Mouse (Mus musculus) spleen, postnatal 10 days (tissue): ENCODE results near the gene Hmcn2.
A peak's percentile ranks its signal among the peaks of the same experiment; 100 is the strongest.

Experiments
- DNase-seq, 2 experiments: peaks; one replicate each; pipeline ENCODE4 v3.0.0; 2021 to 2022; ENCODE audit warnings: low spot score in 2 of 2

Hmcn2 gene

DNA sequence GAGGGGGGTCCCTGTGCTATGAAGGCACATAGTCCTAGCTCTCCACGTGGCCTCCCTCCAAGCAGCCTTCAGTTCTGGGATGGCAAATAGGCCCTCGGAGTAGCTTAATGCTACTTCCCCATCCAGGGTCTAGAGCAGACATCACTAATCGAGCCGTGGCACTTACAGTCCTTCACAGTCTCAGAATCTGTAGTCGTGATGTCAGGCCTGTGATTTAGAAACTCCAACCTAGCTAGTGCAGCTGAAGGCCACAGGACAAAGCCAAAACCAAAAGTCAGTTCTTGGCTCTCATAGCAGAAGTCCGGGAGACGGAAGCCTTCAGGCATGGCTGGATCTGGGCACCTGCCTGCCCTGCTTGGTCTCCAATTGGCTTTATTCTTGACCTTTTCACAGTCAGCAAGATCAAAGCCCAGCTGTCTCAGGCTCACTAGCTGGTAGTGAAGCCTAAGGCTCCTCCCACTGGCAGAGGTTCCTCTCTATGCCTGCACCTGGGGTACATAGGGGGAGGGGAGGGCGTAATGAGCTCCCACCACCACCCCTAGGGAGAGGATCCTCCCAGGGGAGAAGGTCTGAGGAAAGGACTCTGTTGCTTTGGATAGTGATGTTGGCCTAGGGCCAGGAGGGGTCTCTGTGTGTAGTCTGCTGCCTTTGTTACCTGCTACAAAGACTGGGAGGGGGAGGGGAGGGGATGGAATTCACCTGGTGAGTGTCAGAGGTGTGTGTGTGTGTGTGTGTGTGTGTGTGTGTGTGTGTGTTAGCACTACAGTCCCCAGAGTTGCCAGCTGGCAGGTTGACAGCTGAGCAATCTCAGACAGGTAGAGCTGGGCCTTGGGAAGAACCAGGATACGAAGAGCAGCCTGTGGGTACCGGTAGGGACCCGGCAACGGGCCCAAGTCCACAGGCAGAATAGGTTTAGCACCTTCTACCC is 163.3 kb downstream of the Hmcn2 start:
- DNase-seq = peak in 1 of 2 experiments; percentile 43

GRCm38 (mm10) chr2:31482914-31483575 is 168.8 kb downstream of the Hmcn2 start:
- DNase-seq = peak; percentile 63 to 84

DNA sequence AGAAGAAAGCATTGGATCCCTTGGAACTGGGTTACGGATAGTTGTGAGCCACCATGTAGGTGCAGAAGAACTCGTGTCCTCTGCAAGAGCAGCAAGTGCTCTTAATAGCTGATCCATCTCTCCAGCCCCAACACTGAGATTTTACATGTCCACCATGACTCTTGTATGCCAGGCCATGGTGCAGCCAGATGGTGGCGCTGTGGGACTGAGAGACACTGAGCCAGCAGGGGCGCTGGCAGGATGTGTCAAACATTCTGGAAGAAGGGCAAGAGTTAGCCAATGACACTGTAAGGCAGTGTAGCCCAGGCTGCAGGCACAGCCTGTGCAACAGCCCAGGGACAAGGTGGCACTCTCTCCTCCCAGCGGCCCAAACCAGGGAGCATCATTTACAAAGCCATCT is 170.0 kb downstream of the Hmcn2 start:
- peak in 1 of 2 experiments; percentile 79 for DNase-seq

DNA sequence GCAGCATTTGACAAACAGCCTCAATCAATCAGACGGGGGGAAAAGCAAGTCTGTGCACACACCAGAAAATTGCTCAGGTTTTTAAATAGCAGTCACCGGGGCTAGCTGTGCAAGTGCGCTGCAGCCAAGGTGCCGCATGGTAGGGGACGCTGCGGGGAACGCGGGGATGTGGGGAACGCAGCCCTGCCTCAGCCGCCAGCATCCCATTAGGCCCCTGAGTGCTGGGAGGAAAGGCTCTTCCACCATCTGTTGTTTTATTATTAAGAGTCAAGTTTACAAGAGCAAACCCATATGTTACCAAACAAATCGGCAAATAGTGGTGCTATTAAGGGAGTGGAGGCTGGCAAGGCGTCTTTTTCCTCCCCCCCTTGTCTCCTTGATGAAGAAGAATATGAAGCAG is 175.0 kb downstream of the Hmcn2 start:
- no peak for DNase-seq

GRCm38 (mm10) chr2:31490556-31490955 is 176.3 kb downstream of the Hmcn2 start:
- DNase-seq = no peak

DNA sequence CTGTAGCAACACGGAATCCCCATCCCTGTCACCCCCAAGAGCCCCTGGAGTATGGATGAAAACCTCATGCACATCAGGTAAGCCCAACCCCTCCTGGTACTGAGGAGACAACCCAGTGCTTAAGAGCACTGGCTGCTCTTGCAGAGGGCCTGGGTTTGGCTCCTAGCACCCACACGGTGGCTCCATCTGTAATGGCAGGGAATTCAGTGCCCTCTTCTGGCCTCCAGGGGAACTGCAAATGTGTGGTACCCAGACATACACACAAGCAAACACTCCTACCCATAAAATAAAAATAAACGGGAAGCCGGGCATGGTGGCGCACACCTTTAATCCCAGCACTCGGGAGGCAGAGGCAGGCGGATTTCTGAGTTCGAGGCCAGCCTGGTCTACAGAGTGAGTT is 178.1 kb downstream of the Hmcn2 start:
- DNase-seq = no peak

DNA sequence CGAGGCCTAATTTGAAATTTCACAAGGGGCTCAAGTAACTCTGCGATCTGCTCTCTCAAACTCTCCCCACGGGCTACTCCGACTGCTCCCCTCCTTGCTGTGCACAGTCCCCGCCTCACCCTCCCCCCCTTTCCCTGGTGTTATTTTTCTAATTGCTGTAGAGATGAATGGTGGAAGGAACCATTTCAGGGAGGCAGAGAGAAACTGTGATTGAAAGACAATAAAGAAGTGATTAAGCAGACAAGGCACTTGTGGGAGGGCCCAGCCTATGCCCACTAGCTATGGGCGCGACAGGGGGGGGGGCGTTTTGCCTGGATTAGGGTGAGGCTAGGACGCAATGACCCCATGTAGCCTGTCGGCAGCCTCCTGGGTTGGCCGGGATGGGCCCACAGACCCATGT is 179.0 kb downstream of the Hmcn2 start:
- no peak for DNase-seq

GRCm38 (mm10) chr2:31494315-31494714 is 180.1 kb downstream of the Hmcn2 start:
- no peak for DNase-seq

GRCm38 (mm10) chr2:31495046-31495476 is 180.8 kb downstream of the Hmcn2 start:
- DNase-seq = no peak

DNA sequence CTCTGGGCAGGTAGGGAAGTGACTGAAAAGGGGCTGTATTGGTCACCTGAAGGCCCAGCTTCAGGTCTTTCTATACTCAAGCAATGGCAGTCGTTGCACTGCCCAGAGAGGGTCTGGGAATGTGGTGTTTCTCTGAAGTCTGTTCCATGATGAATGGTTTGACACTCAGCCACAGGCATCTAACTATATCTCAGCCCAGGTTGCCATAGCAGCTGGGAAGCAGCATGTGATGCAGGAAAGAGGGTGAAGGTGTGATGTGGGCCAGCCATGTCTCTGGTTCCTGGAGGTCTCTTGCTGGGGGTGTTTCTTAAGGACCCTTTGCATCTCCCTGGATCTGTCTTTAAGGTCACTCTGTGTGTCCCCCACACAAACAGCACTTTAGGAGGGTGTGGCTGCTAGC is 181.9 kb downstream of the Hmcn2 start:
- no peak for DNase-seq

DNA sequence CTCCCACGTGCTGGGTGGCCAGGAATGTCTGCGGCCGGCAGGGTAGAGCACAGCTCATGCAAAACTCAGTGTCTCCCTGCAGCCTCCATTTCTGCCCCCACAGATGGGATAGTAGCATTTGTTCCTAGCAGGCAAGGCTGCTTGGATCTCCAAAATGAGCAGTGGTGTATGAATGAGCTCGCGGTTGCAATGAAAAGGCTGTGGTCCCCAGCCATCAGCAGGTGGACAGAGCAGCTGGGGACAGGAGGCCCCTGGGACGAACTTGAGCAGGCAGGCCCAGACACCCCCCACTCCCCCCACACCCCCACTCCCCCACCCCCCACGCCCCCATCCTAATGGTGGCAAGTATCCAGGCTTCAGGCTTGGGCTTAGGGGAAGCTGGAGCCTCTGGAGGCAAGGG is 182.9 kb downstream of the Hmcn2 start:
- no peak for DNase-seq

DNA sequence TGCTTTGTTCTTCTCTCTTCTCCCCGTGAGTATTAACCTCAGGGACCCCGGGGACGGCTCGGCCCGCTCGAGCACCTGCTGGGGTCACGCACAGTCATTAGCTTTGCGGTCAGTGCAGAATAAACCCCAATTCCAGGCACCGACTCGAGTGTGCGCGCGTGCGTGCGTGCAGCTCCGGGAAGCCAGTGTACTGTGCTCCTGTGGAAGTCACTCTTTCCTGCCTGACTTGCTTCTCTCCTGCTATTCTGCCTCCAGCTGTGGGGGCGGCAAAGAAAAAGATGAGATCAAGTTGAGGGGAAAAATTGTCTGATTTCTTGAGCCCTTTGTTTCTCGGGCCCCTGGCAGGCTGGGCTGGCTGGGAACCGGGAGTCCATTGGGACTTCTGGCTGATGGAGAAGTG is 183.4 kb downstream of the Hmcn2 start:
- no peak for DNase-seq

DNA sequence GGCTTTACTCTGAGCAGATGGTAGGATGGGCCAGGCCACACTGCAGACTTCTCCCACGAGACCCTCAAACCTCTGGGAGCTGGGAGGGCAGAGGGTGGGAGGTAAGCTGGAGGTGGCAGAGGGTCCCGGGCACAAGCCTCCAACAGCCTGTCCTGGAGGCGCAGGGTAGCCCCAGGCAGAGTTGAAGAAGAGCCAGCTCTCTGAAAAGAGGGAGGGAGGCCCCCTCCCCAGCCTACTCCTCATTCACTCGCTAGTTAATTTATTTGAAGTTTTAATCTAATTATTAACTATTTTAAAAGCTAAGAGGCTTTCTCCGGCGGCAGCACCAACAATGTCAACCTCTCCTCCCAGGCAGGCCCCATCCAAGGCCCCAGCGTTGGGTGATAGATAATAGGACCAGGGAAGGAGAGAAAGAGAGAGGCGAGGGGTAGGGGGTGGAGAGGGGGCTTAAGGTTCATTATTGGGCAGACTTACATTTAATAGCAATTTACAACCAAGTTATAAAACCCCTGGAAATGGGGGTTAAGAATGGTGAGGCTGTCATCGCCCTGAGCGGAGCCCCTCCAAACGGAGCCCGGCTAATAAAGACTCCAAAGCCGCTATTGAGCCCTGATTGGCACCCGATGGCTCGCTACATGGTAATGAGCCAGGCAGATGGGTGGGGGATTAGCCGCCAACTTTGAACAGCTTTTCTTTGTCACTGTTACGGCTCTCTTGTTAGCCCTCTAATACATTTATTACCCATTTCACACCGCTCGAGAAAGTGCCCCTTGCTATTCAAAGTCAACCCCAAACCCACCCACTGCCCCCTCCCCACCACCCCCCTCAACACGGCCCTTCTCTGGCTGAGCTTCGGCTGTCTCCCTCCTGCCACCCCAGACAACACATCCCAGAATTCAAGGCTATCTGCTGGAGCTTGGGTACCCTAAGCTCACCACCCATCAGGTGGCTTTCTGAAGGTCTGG is 185.4 kb downstream of the Hmcn2 start:
- no peak for DNase-seq

DNA sequence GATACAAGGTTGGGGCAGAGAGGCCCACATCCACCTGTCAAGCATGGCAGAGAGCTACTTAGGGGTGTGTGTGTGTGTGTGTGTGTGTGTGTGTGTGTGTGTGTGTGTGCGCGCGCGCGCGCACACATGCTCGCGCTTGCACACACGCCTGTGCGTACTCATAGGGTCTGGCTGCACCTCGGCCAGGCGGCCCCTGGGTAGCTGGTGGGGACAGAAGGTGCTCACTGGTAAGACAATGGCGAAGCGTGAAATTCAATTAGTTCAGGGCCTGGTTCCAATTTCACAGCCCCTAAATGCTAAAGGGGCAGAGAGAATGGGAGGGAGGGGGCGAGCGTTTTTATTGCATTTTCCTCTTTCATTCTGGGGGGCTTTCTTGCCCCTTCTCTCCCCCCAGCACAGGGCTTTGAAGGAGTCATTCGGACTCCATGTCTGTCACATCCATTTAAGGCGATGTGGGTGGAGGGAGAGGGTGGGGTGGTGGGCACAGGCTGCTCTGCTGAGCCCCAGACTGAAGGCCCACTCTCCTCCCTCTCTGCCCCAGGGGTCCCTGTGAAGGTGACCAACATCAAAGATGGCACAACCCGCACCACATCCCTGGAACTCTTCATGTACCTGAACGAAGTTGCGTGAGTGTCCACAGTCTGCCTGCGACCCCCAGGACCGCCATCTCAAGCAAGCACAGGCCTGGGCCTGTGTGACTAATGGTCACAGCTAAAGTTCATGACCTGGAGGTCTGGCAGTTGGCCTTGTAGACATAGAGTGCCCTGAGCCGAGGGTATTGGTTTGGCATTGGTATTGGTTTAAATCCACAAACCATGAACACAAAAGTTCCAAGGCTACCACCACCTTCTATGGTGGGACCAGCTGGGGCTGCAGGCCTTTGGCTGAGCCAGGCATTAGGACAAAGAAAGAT is 186.3 kb downstream of the Hmcn2 start:
- DNase-seq = no peak

- no peak for DNase-seq
Measured at GRCm38 (mm10) chr2:31501448-31502130, 187.4 kb downstream of the Hmcn2 start.

- no peak for DNase-seq
Measured at GRCm38 (mm10) chr2:31502616-31503522, 188.7 kb downstream of the Hmcn2 start.

DNA sequence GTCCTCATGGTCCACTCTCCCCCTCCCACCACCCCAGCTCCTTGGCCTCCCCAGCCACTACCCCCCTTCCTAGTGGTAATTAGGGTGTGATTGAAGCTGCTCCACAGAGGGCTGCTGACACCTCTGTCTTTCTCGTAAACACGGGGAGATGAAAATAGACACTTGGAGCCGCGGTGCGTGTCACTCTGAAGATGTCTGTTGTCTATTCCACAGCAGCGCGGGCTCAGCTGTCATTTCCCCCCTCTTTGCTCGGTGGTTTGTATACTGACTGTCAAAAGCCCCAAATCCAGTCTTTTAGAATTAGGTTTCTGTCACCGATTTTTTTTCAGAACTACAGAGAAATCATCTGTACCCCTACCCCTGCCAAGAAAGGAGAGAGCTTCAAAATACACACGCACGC is 191.3 kb downstream of the Hmcn2 start:
- no peak for DNase-seq

DNA sequence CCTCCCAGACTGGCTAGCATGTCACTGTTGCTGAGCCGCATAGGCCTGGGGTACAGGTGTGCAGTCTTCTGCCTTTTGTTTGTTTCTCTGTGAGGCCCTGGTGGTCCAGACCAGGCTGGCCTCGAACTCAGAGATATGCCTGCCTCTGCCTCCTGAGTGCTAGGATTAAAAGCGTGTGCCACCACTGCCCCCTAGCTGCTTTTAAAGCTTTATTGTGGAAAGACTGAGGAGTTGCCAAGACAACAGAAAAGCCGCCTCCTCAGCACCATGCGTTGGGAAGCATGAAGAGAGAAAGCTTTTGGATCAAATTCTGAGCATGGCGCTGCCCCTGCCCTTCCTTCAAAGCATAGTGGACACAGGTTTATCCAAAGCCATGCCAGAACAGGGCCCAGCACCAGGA is 194.6 kb downstream of the Hmcn2 start:
- no peak for DNase-seq
